Mouse (Mus musculus) adrenal gland, postnatal 36 days (tissue): ENCODE results near the gene Sema5a. TPM values are rescaled to one million over a fixed set of nuclear protein-coding genes. Genes with fewer than 3 reads are reported as not detected.
A peak's percentile ranks its signal among the peaks of the same experiment; 100 is the strongest.

Source experiments
- DNase-seq, 2 experiments: peaks; one replicate each; pipeline ENCODE4 v3.0.0; 2021; ENCODE audit warnings: mixed read lengths in 1 of 2
- total RNA-seq, 2 experiments: library from RNA; stranded (reverse); gene quantifications; 2 replicates each; pipeline ENCODE4 v1.2.3; 2021

The Sema5a gene
- total RNA-seq, 2 experiments from 2014 or later: 16.0 to 23.2 TPM

DNA sequence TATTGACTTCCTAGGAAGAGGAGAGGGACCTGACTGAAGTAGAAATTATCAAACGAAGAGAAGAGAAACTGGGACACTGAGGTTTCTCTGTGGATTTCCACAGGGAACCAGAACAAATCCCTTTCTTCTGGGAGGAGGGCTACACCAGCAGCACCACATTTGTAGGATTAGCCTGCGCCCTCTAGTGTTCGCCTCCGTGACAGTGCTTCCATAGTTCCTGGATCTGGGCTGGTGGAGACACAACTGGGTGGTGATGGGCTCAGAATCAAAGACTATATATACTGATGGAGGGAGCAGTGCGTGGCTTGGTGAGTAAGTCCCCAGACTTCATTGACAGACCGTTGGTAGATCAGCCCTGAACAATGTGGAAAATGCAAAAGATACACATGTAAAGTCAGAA, 193.0 kb downstream of the Sema5a start:
- peak; percentile 77 to 81 for DNase-seq

DNA sequence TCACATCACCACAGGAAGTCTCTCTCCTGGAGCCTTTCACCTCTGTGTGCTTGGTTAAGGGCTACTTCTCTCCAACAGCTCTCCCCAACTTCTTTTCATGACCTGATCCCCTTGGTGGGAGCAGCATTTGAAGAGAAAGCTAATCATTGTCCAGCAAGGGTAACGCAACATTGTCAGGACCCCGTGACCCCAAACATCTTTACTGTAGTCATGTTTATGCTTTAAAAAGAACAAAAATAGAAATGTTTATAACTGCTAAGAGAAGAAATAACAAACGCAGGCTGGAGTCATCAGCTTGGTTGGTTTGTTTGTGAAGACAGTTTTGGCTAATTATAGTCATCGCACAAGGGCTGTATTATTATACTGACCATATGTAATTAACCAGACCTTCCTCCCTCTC, 198.1 kb downstream of the Sema5a start:
- no peak for DNase-seq

DNA sequence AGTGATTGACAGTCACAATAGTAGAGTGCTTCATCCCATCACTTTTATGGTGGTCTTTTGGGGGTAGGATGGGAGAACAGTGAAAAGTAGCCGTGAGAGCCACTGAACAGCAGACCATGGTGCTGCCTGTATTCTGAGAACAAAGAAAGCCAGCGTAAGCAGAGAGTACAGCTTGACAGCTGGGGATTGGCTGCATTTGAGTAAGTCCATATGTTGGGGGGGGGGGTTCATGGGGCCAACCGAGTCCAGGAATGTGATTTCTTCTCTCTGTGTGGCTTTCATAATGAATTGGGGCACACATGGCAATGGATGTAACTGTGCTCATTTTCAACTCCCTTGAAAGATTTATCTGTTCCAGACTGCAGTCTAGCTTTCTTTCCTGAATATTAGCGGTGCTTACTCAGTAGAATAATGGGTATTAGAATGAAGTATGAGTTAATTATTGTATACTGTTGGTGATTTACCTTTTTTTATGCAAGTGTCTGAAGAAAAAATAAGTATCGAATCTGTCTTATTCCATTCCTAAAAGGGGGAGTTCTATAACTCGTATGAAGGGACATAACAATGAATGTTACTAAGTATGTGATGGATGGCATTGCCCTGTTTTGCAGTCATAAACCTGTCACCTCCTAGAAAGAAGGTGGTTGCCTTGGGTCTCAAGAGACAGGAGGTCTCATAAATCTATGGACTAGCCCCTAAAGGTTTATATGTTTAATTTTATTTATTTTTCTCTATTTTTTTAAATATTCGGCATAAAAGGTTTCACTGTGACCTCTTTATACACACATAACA, 203.1 kb downstream of the Sema5a start:
- DNase-seq: no peak

DNA sequence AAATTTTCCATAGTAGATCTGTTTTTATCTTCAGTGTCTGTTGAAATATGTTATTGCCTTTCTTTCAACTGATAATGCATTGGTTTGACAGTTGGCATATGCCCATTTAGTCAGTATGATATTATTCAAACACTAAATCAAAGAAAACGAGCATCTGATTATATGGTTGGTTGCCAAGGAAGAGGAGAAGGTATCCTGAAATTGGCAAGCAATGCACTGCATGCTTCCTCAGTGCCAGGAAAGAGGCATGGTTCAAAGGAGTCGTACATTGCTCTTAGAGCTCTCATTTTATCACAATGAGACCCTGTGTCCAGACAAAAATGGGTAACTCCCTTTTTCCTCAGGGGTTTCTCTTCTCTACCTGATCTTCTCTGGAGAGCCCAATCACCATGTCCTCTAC, 214.4 kb downstream of the Sema5a start:
- DNase-seq: no peak

DNA sequence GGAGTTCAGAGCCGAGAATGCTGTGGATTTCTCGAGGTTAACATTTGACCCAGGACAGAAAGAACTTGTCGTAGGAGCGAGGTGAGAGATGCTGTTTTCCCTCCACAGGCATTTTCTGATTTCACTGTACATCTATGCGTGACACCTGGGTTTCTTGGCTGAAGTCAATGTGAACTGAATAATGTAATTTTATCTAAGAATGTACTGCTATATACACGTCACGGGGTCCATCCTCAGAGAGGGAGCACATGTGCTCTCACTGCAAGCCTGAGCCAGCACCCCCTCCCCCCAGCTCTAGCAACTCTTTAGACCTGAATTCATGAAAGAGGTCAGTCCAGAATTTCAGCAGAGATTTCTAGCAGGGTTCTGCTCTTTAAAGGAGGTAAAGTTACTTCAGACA, 215.6 kb downstream of the Sema5a start:
- DNase-seq: no peak

DNA sequence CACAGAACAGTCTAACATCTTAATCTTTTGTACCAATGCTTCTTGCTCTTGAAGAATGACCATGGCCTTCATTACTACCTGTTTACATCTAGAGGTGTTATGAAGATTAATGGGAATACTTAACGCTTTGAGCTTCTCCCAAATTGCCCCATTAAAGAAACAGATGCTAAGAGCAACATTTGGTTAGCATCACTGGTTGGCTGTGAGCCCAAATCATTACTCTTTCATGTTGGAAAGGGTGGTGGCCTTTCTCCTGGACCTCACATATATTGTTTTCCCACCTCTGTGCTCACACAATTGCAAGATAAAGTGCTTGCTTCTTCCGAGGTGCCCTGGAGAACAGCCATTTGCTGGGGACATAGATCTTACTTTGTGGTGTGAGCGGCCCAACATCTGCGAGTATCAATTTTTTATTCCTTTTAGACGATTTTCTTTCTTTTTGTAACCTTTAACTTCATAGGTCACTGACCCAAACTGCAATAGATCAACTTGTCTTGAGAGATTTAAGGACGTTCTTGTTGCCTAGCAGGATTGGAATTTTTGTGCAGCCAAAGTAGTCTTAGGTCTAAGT, 227.0 kb downstream of the Sema5a start:
- peak in 1 of 2 experiments; percentile 2 for DNase-seq

DNA sequence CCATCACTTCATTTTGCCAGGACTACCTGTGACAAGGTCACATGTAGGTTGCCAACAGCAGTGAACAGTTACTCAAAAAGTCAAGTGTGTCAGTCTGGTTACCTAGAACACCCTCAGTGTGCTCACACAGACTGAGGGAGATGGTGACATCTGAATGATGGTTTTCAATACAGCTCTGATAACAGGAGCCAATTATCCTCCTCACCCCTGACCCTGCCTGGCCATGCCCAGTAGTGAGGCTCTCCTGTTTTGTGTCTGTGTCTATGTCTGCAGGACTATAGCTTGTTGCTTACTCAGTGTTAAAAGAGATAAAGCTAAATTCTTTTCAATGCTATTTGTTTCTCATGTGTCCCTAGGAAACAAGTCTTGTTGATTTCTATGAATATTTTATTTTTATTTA, 236.1 kb downstream of the Sema5a start:
- DNase-seq: no peak

DNA sequence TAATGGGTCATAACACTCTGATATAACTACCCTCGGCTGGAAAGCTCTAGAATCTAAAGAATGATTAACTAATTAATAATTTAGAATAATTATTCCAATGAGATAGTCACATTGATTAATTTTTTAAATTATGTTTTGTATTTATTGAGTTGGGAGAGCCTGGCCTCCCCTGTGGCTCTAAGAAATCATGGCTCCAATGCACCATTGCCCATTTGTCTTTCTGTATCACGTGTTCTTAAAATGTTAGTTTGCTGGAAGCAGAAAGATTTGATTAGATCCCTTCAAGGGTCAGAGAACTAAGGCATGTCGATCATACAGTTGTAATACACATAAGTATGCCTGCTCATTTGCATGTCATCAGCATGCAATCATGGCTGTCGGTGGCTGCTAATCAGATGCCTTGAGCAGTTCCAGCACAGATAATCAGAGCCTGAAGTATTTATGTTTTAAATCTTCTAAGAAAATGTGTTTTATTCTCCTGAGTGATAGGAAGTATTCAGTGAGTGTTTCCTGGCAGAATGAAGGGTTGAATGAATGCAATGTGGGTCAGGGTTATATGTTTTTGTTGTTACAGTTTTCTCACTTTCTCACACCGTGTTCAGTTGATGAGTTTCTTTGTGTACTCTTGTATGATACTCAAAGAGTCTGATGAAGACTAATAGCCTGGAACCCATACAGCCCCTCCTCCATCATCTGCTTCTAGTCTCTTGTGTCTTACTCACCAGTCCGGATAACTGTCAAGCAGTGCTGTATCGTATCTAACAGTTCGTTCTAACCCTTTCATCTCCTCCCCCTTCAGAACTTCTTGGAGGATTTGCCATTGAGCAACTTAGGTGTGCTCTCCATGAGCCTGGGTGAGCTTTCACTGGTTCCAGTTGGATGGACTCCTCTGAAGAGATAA, 240.7 kb downstream of the Sema5a start:
- no peak for DNase-seq

DNA sequence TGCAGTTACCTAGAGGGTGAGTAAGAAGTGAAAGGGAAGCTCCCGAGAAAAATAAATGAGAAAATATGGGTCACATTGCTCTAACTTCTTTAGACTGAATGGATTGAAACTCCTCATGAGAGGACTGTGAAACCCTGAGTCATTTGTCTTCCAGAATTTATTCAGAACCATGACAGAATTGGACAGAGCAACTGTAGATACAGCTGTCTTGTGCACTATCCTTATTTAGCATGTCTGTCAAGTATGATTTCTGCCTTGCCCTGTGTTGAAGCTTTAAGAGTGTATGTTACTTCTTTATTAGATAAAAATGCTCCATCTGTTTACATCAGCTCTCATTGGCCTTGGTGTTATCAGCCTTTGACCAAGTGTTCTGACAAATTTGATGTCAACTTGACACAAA, 243.4 kb downstream of the Sema5a start:
- DNase-seq: no peak

DNA sequence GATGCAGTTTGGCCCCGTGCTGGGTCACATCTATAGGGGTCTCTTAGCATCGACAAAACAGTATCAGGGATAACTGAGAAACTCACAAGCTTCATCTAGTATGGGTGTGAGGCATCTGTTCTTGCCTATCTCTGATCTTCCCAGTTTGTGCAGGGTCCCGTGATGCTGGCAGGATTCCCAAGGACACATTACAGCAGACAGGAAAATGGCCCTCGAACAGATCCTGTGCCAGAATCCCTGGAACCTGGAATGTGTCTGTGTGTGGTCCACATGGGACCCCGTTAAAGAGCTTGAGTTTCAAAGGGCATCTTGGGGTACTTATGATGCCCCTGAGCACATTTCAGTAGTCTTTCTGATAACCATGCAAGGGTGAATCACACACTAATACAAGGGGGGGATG, 249.6 kb downstream of the Sema5a start:
- peak; percentile 20 to 37 for DNase-seq

DNA sequence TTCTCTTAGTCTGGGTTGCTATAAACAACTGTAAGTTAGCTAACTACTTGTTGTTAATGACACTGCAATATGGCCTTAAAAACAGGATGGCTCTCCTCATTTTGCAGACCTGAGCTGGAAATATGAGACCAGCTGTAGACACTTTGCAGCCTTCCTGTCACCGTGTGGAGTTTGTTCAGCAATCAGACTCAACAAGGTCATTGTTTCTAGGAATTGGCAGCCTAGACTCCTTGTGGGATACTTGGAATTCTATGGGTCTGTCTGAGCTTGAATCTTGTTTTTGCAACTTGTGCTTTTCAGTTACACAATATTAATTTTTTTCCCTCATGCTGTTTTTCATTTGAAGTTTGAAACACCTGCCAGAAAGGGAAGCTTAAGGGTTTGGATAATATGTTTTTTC, 250.3 kb downstream of the Sema5a start:
- no peak for DNase-seq

DNA sequence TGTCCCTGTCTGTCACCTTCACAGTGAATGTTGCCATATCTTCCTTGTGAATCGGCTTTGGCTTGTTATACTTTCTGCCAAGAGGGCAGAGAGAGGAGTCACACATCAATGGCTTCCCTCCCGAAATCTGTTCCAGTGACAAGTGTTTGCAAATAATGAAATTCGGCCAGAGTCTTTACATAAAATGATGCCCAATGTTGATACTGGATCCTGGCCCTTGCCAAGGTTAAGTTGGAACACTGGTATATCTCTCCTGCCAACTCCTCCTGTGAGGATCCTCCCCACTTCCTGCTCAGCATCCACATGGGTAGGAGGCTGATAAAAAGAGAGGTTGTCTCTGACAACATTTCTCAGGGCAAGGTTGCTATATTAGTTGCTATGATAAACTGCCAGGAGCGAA, 252.3 kb downstream of the Sema5a start:
- DNase-seq: no peak

DNA sequence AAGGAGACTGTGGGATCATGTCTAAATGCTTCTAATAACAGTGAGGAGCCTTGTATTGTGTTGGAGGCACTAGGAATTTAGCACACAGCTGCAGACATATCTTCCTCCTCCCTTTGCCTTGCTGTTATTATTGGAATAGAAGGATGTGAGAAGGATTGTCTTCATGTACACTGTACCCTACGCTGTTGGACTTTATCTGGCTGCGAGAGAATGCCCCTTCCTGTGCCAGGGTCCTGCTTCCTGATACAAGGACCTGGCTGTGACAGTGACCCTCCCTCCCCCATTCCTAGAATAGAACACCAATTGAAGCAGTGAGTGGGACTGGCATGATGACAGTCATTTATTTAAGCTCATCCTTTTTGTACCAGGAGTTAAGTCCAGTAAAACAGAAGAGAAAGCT, 261.3 kb downstream of the Sema5a start:
- no peak for DNase-seq

DNA sequence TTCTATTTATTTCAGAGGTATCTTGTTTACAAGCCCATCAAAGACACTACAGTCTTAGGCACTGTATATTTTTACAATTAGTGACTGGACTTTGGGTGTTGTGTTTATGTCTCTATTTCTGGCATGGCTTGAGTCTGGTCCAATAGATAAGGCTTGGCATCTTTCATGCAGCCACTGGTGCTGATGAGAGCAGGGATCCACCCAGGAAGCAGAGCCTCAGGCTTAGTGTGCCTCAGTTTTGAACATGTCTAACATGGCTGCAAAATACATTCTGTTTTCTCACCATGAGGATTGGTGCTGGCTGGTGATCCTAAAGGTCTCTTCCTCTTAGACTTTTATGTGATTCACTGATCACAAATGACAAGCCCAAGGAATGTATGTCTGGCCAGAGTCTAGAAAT, 263.7 kb downstream of the Sema5a start:
- no peak for DNase-seq

DNA sequence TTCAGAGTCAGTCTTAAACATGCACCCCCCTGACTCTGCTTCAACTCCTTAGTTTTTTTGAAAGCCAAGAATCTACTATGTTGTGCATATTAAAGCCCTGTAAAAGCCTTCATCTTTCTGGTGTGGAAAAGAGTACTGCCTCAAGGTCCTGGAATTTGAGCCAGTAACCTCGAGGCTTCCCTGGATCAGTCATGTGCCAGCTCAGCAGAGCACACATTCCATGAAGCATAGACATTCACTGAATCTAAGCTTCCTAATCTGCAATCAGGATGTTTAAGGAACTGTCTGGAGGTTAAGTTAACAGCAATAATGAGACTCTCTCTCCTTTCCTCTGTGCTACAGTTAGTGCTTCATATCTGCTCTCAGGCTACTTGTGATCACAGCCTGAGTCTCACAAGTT, 270.3 kb downstream of the Sema5a start:
- DNase-seq: peak; percentile 28 to 29

DNA sequence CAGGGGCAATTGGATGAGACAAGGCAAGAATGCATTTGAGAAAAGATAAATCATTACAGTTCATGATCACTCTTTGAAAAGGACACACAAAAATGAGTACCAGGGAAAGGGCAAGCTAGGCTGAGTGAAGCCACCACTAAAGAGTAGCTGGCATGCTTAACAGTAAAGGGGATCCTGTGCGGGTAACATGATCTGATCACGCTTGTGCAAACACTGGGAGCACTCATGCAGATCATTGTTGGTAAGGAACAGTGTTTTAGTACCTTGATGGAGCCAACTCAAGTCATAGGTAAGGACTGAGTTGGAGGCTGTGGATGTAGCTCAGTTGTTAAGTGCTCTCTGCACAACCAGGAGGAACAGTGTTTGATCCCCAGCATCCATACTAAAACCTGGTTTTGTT, 273.3 kb downstream of the Sema5a start:
- peak in 1 of 2 experiments; percentile 7 for DNase-seq

DNA sequence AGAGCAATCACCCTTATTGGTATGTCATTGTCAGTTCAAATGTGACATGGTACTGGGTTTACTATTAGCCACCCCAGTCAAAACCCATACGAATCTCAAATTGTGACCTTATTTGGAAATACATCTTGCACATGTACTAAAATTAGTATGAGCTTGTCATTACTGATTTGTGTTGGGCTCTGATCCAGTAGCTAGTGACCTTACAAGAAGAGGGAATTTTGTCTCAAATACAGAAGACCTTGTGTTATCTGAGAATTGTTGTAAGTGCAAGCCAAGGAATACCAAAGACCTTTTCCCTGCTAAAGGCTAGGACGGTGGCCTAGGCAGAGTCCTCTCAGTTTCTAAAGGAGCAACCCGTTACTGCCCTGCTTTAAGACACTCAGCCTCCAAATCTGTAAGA, 287.9 kb downstream of the Sema5a start:
- peak in 1 of 2 experiments; percentile 15 for DNase-seq

DNA sequence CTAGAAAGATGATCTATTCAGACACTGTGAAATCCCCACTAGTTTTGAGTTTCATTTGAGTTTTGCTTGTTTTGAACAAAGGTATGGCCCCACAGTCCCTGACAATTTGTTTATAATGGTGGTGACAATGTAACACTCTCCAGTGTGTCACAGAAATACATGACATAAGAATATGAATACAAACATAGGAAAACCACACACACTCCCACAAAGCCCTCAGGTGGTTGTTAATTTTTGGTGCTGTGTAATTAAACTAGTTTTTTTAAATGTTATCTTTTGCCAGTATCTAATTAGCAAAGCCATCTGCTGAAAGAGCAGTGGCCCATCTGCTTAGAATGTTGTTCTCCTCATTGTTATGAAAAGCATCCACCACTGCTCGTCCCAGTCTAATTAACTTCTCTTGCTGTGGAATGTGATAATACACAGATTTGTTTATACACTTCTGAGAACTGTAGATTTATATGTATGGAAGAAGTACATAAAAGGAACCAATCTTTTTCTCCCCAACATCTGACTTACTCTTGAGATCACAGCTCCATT, 289.0 kb downstream of the Sema5a start:
- no peak for DNase-seq

DNA sequence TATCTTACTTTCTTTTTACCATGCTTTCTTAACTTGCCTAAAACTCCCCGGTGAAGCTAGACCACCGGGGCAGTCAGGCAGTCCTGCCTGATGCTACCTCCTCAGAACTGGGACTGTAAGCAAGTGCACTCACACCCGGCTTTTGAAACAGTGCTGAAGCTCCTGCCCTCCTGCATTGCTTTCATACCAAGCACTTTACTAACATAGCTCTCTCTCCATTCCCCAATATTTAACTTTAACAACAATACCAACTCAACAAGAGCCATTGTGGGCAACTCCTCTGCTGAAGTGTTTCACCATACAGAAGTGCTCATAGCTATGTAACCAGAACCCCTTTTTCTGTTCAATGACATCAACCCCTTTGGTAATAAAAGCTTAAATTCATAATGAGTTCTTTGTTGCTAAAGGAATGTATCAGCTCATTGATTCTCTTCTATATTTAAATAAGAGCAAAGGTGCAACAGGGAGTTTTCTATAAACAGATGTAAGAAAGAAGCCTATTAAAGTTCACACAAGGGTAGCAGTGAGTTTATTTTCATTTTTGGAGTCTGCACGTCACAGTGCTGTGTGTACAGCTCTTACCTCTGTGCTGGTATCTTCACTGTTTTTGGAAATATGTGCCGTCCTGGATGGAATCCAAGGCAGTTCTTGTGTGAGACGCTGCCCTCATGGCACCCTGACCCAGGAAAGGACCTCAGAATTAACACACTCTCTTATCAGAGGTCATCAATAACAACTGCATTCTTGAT, 292.3 kb downstream of the Sema5a start:
- no peak for DNase-seq

DNA sequence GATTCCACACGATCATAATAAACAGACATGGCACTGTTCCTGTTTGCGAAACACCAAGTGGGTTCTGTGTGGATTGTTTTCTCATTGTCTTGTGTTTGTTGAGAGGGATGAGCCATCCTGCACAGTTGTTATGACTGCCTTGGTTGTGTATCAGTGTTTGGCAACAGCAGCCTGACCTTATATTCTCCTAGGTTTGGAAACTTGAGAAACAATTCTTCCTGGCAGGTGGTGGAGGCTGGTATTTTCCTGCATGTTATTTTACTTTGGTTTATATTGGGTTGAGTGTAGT, 292.8 kb downstream of the Sema5a start:
- DNase-seq: no peak

DNA sequence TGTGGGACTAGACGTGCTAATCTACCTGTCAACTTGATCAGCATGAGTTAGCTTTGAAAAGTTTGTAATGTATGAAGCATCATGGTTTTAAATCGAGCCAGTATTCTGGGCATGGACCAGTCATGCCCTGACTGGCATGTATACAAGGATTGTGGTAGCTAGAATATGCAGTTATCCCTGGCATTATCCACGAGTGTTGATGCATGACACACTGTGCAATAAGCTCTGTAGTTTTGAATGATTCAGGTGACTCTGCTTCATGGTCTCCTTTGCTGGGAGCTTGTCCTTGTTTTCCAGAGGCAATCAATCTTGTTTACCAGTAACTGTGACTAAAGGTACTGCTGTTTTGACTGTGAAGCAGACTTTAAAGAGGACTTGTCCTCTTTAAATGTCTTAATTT, 293.5 kb downstream of the Sema5a start:
- DNase-seq: no peak

DNA sequence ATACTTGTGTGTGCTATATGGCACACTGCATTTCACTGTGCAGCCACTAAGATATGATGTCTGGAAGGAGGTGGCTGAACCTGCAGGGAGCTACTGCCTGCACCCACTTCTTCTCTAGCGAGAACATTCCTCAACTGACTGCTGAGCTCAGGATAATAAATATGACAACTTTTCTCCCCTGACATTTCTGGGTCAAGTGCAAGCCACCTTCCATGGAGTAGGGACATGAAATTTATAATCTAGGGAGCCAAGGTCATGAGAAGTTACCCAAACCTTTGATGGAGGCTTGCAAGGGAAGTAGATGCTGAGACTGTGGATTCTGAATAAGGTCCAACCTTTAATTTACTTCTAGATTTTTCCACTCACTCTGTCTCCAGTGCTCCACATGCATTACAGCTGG, 298.1 kb downstream of the Sema5a start:
- peak; percentile 20 to 44 for DNase-seq
